Mouse (Mus musculus): ENCODE data around the gene Nek1. TPM values are rescaled to one million over a fixed set of nuclear protein-coding genes. Genes with fewer than 3 reads are reported as not detected.

Nek1 gene
- polyA plus RNA-seq, 1 experiment, result 8.0 TPM

DNA sequence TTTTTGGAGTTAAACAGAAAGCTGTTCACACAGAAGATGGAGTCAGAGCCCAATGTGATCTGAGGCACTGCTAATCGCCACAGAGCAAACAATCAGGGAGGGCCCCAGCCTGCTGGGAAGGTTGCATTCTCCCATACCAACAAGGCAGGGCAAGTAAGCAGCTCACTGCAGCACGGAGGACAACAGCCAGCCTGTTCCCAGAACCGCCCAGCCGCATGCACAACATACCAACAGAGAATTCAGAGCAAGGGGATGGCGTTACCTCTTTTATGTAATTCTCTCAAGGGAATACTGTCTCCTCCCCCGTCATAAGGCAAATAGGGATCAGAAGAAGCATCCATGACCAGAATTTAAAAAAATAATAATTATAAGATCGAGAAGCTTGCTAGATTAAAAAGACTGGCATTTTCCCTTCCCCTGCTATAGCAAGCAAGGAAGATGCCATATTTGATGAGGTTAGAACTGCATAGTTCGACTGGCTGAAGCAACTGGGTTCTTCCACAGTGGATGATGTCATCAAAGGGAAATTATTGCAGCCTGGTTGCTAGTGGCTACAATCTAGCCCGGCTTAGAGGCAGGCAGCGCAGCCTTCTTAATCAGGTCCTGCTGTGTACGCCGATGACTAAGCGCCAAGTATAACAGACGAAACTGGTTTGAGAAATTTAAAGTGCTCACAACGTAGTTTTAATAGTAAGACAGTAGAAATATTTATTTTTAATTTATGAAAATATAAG is 38.5 kb upstream of the Nek1 start:
- no peak for DNase-seq
- Histone ChIP-seq H3K27me3 (ENCODE audit: control insufficient read depth, insufficient read depth, low read length) (no peaks in the 10 kb centered on the region), H3K36me3 (ENCODE audit: control insufficient read depth, insufficient read depth, low read length) (no peaks in the 10 kb centered on the region), H3K4me3 (ENCODE audit: control insufficient read depth, insufficient read depth, low read length) (no peak overlapping the region), H3K4me1 (replicated peaks; ENCODE audit: control insufficient read depth, insufficient read depth, low read length) (no peaks in the 10 kb centered on the region), H3K27ac (ENCODE audit: control insufficient read depth, insufficient read depth, low read length) (no peak overlapping the region)
- 78% methylated on average over 15 of the region's 15 CpGs for WGBS
- TF ChIP-seq POLR2A (IDR thresholded peaks at IDR 0.05; ENCODE audit: control insufficient read depth, extremely low read depth, insufficient read depth, low read length, poor library complexity) (no peak), CTCF (IDR thresholded peaks at IDR 0.05; ENCODE audit: borderline replicate concordance, control insufficient read depth, extremely low read depth, insufficient read depth, low read length, poor library complexity) (no peak)

GRCm38 (mm10) chr8:60956847-60957246 is 36.1 kb upstream of the Nek1 start:
- WGBS, result 88% methylated on average over 7 of the region's 7 CpGs
- H3K4me1 ChIP-seq (replicated peaks; ENCODE audit: control insufficient read depth, insufficient read depth, low read length), result no peaks in the 10 kb centered on the region
- no peak for DNase-seq

DNA sequence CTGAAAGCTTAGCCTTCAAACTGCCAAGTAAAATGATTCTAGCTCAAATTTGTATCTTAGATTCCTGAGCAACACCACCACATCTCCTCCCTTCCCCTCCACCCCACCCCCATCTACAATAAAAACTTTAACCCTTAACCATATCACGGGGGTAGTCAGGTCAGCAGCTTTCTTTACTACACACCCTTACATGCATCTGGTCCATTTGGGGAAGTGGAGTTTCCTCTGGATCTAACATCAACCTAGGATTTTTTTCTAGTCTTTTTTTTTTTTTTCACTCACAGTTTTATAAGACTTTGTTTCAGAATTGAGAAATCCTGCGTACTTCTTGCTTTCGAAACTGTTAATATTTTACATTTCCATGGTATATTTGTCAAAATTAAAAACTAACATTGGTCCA is 30.2 kb upstream of the Nek1 start:
- no peaks in the 10 kb centered on the region for H3K27me3 ChIP-seq (ENCODE audit: control insufficient read depth, insufficient read depth, low read length)
- no peak for TF ChIP-seq CTCF (IDR thresholded peaks at IDR 0.05; ENCODE audit: borderline replicate concordance, control insufficient read depth, extremely low read depth, insufficient read depth, low read length, poor library complexity)
- TF ChIP-seq POLR2A (IDR thresholded peaks at IDR 0.05; ENCODE audit: control insufficient read depth, extremely low read depth, insufficient read depth, low read length, poor library complexity), result no peak
- H3K4me3 ChIP-seq (ENCODE audit: control insufficient read depth, insufficient read depth, low read length), result no peak overlapping the region
- no peak for DNase-seq
- H3K4me1 ChIP-seq (replicated peaks; ENCODE audit: control insufficient read depth, insufficient read depth, low read length), result peaks cover 2% of the 10 kb centered on the region
- no peak overlapping the region for H3K27ac ChIP-seq (ENCODE audit: control insufficient read depth, insufficient read depth, low read length)
- 81% methylated on average over 3 of the region's 3 CpGs for WGBS
- no peaks in the 10 kb centered on the region for H3K36me3 ChIP-seq (ENCODE audit: control insufficient read depth, insufficient read depth, low read length)

More at GRCm38 (mm10) chr8:60956847-60957246, 36.1 kb upstream of the Nek1 start:
- Histone ChIP-seq H3K27ac (ENCODE audit: control insufficient read depth, insufficient read depth, low read length) (no peak overlapping the region), H3K4me3 (ENCODE audit: control insufficient read depth, insufficient read depth, low read length) (no peak overlapping the region), H3K27me3 (ENCODE audit: control insufficient read depth, insufficient read depth, low read length) (no peaks in the 10 kb centered on the region), H3K36me3 (ENCODE audit: control insufficient read depth, insufficient read depth, low read length) (no peaks in the 10 kb centered on the region)
- no peak for TF ChIP-seq POLR2A (IDR thresholded peaks at IDR 0.05; ENCODE audit: control insufficient read depth, extremely low read depth, insufficient read depth, low read length, poor library complexity)
- TF ChIP-seq CTCF (IDR thresholded peaks at IDR 0.05; ENCODE audit: borderline replicate concordance, control insufficient read depth, extremely low read depth, insufficient read depth, low read length, poor library complexity), result no peak

GRCm38 (mm10) chr8:60963931-60964330 is 29.1 kb upstream of the Nek1 start:
- Histone ChIP-seq H3K4me1 (replicated peaks; ENCODE audit: control insufficient read depth, insufficient read depth, low read length) (peaks cover 2% of the 10 kb centered on the region), H3K27ac (ENCODE audit: control insufficient read depth, insufficient read depth, low read length) (no peak overlapping the region), H3K36me3 (ENCODE audit: control insufficient read depth, insufficient read depth, low read length) (no peaks in the 10 kb centered on the region), H3K4me3 (ENCODE audit: control insufficient read depth, insufficient read depth, low read length) (no peak overlapping the region), H3K27me3 (ENCODE audit: control insufficient read depth, insufficient read depth, low read length) (no peaks in the 10 kb centered on the region)
- no peak for DNase-seq
- 69% methylated on average over 2 of the region's 2 CpGs for WGBS
- no peak for TF ChIP-seq POLR2A (IDR thresholded peaks at IDR 0.05; ENCODE audit: control insufficient read depth, extremely low read depth, insufficient read depth, low read length, poor library complexity)
- TF ChIP-seq CTCF (IDR thresholded peaks at IDR 0.05; ENCODE audit: borderline replicate concordance, control insufficient read depth, extremely low read depth, insufficient read depth, low read length, poor library complexity), result no peak

DNA sequence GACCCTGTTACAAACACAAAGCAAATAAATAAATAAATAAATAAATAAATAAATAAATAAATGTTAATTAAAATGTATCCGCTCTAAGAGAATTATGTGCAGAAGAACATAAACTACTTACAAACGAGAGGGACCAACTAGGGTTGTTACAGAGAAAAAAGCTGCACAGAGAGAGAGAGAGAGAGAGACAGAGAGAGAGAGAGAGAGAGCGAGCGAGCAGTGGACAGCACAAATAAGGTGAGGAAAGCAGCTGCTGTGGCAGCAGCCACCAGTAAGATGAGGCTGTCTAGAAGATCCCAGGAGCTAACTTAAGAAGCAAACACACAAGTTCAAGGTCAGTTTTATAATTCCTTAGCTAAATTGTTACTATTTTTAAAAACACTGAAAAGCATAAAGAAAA is 28.5 kb upstream of the Nek1 start:
- no peak overlapping the region for H3K4me3 ChIP-seq (ENCODE audit: control insufficient read depth, insufficient read depth, low read length)
- peaks cover 2% of the 10 kb centered on the region for H3K4me1 ChIP-seq (replicated peaks; ENCODE audit: control insufficient read depth, insufficient read depth, low read length)
- WGBS, result 95% methylated on average over 4 of the region's 4 CpGs
- H3K27me3 ChIP-seq (ENCODE audit: control insufficient read depth, insufficient read depth, low read length), result no peaks in the 10 kb centered on the region
- H3K36me3 ChIP-seq (ENCODE audit: control insufficient read depth, insufficient read depth, low read length), result no peaks in the 10 kb centered on the region
- H3K27ac ChIP-seq (ENCODE audit: control insufficient read depth, insufficient read depth, low read length), result no peak overlapping the region
- no peak for DNase-seq
- TF ChIP-seq POLR2A (IDR thresholded peaks at IDR 0.05; ENCODE audit: control insufficient read depth, extremely low read depth, insufficient read depth, low read length, poor library complexity) (no peak), CTCF (IDR thresholded peaks at IDR 0.05; ENCODE audit: borderline replicate concordance, control insufficient read depth, extremely low read depth, insufficient read depth, low read length, poor library complexity) (no peak)

- TF ChIP-seq CTCF (IDR thresholded peaks at IDR 0.05; ENCODE audit: borderline replicate concordance, control insufficient read depth, extremely low read depth, insufficient read depth, low read length, poor library complexity), result no peak
- TF ChIP-seq POLR2A (IDR thresholded peaks at IDR 0.05; ENCODE audit: control insufficient read depth, extremely low read depth, insufficient read depth, low read length, poor library complexity), result no peak
- Histone ChIP-seq H3K4me1 (replicated peaks; ENCODE audit: control insufficient read depth, insufficient read depth, low read length) (peaks cover 2% of the 10 kb centered on the region), H3K27ac (ENCODE audit: control insufficient read depth, insufficient read depth, low read length) (no peak overlapping the region), H3K36me3 (ENCODE audit: control insufficient read depth, insufficient read depth, low read length) (no peaks in the 10 kb centered on the region), H3K4me3 (ENCODE audit: control insufficient read depth, insufficient read depth, low read length) (no peak overlapping the region), H3K27me3 (ENCODE audit: control insufficient read depth, insufficient read depth, low read length) (no peaks in the 10 kb centered on the region)
- WGBS, result 48% methylated on average over 6 of the region's 6 CpGs
- DNase-seq, result no peak
Observed at GRCm38 (mm10) chr8:60965306-60965705, 27.7 kb upstream of the Nek1 start.
